Mouse (Mus musculus): ENCODE results near the gene Hnrnpul2. TPM values are rescaled to one million over a fixed set of nuclear protein-coding genes. Genes with fewer than 3 reads are reported as not detected.

Gene Hnrnpul2
- polyA plus RNA-seq, 1 experiment from 2014 or later: 84.2 TPM

Other genes with a start within 250 kb of the Hnrnpul2 start
- 0.11 TPM for gene Slc22a8, start 228.8 kb upstream of the Hnrnpul2 start, polyA plus RNA-seq (2014; fragmentation: Illumina TruSeq; extraction: RNeasy Lipid Tissue Mini Kit (QIAGEN cat#74804); ENCODE audit: low read depth, low replicate concordance)
- gene Slc22a6, start 202.0 kb upstream of the Hnrnpul2 start, polyA plus RNA-seq (2014; fragmentation: Illumina TruSeq; extraction: RNeasy Lipid Tissue Mini Kit (QIAGEN cat#74804); ENCODE audit: low read depth, low replicate concordance): not detected
- 0.06 TPM for gene Chrm1, start 156.2 kb upstream of the Hnrnpul2 start, polyA plus RNA-seq (2014; fragmentation: Illumina TruSeq; extraction: RNeasy Lipid Tissue Mini Kit (QIAGEN cat#74804); ENCODE audit: low read depth, low replicate concordance)
- 327 TPM for gene Slc3a2, start 96.6 kb upstream of the Hnrnpul2 start, polyA plus RNA-seq (2014; fragmentation: Illumina TruSeq; extraction: RNeasy Lipid Tissue Mini Kit (QIAGEN cat#74804); ENCODE audit: low read depth, low replicate concordance)
- gene Wdr74, start 84.2 kb upstream of the Hnrnpul2 start, polyA plus RNA-seq (2014; fragmentation: Illumina TruSeq; extraction: RNeasy Lipid Tissue Mini Kit (QIAGEN cat#74804); ENCODE audit: low read depth, low replicate concordance): 31.3 TPM
- gene 1700092M07Rik, start 79.3 kb upstream of the Hnrnpul2 start, polyA plus RNA-seq (2014; fragmentation: Illumina TruSeq; extraction: RNeasy Lipid Tissue Mini Kit (QIAGEN cat#74804); ENCODE audit: low read depth, low replicate concordance): 12.2 TPM
- gene Stx5a, start 78.6 kb upstream of the Hnrnpul2 start, polyA plus RNA-seq (2014; fragmentation: Illumina TruSeq; extraction: RNeasy Lipid Tissue Mini Kit (QIAGEN cat#74804); ENCODE audit: low read depth, low replicate concordance): 114 TPM
- gene Nxf1, start 62.9 kb upstream of the Hnrnpul2 start, polyA plus RNA-seq (2014; fragmentation: Illumina TruSeq; extraction: RNeasy Lipid Tissue Mini Kit (QIAGEN cat#74804); ENCODE audit: low read depth, low replicate concordance): 150 TPM
- gene Tmem223, start 49.0 kb upstream of the Hnrnpul2 start, polyA plus RNA-seq (2014; fragmentation: Illumina TruSeq; extraction: RNeasy Lipid Tissue Mini Kit (QIAGEN cat#74804); ENCODE audit: low read depth, low replicate concordance): 77.8 TPM
- 54.7 TPM for gene Tmem179b, start 45.5 kb upstream of the Hnrnpul2 start, polyA plus RNA-seq (2014; fragmentation: Illumina TruSeq; extraction: RNeasy Lipid Tissue Mini Kit (QIAGEN cat#74804); ENCODE audit: low read depth, low replicate concordance)
- gene Taf6l, start 33.6 kb upstream of the Hnrnpul2 start, polyA plus RNA-seq (2014; fragmentation: Illumina TruSeq; extraction: RNeasy Lipid Tissue Mini Kit (QIAGEN cat#74804); ENCODE audit: low read depth, low replicate concordance): 12.1 TPM
- gene Polr2g, start 21.4 kb upstream of the Hnrnpul2 start, polyA plus RNA-seq (2014; fragmentation: Illumina TruSeq; extraction: RNeasy Lipid Tissue Mini Kit (QIAGEN cat#74804); ENCODE audit: low read depth, low replicate concordance): 104 TPM
- 3.0 TPM for gene Zbtb3, start 17.5 kb upstream of the Hnrnpul2 start, polyA plus RNA-seq (2014; fragmentation: Illumina TruSeq; extraction: RNeasy Lipid Tissue Mini Kit (QIAGEN cat#74804); ENCODE audit: low read depth, low replicate concordance)
- 29.3 TPM for gene Ttc9c, start 677 bp upstream of the Hnrnpul2 start, polyA plus RNA-seq (2014; fragmentation: Illumina TruSeq; extraction: RNeasy Lipid Tissue Mini Kit (QIAGEN cat#74804); ENCODE audit: low read depth, low replicate concordance)
- not detected for gene AC129217.1, start 9.8 kb downstream of the Hnrnpul2 start, polyA plus RNA-seq (2014; fragmentation: Illumina TruSeq; extraction: RNeasy Lipid Tissue Mini Kit (QIAGEN cat#74804); ENCODE audit: low read depth, low replicate concordance)
- gene Bscl2, start 17.5 kb downstream of the Hnrnpul2 start, polyA plus RNA-seq (2014; fragmentation: Illumina TruSeq; extraction: RNeasy Lipid Tissue Mini Kit (QIAGEN cat#74804); ENCODE audit: low read depth, low replicate concordance): 161 TPM
- gene Gng3, start 19.2 kb downstream of the Hnrnpul2 start, polyA plus RNA-seq (2014; fragmentation: Illumina TruSeq; extraction: RNeasy Lipid Tissue Mini Kit (QIAGEN cat#74804); ENCODE audit: low read depth, low replicate concordance): 0.31 TPM
- gene Lrrn4cl, start 30.8 kb downstream of the Hnrnpul2 start, polyA plus RNA-seq (2014; fragmentation: Illumina TruSeq; extraction: RNeasy Lipid Tissue Mini Kit (QIAGEN cat#74804); ENCODE audit: low read depth, low replicate concordance): 12.1 TPM
- gene Ubxn1, start 51.5 kb downstream of the Hnrnpul2 start, polyA plus RNA-seq (2014; fragmentation: Illumina TruSeq; extraction: RNeasy Lipid Tissue Mini Kit (QIAGEN cat#74804); ENCODE audit: low read depth, low replicate concordance): 150 TPM
- gene Uqcc3, start 60.9 kb downstream of the Hnrnpul2 start, polyA plus RNA-seq (2014; fragmentation: Illumina TruSeq; extraction: RNeasy Lipid Tissue Mini Kit (QIAGEN cat#74804); ENCODE audit: low read depth, low replicate concordance): 57.7 TPM
- gene Lbhd1, start 63.7 kb downstream of the Hnrnpul2 start, polyA plus RNA-seq (2014; fragmentation: Illumina TruSeq; extraction: RNeasy Lipid Tissue Mini Kit (QIAGEN cat#74804); ENCODE audit: low read depth, low replicate concordance): 2.4 TPM
- not detected for gene Gm49403, start 63.9 kb downstream of the Hnrnpul2 start, polyA plus RNA-seq (2014; fragmentation: Illumina TruSeq; extraction: RNeasy Lipid Tissue Mini Kit (QIAGEN cat#74804); ENCODE audit: low read depth, low replicate concordance)
- 60.0 TPM for gene 1810009A15Rik, start 68.8 kb downstream of the Hnrnpul2 start, polyA plus RNA-seq (2014; fragmentation: Illumina TruSeq; extraction: RNeasy Lipid Tissue Mini Kit (QIAGEN cat#74804); ENCODE audit: low read depth, low replicate concordance)
- not detected for gene Gm49416, start 68.9 kb downstream of the Hnrnpul2 start, polyA plus RNA-seq (2014; fragmentation: Illumina TruSeq; extraction: RNeasy Lipid Tissue Mini Kit (QIAGEN cat#74804); ENCODE audit: low read depth, low replicate concordance)
- gene Ints5, start 73.0 kb downstream of the Hnrnpul2 start, polyA plus RNA-seq (2014; fragmentation: Illumina TruSeq; extraction: RNeasy Lipid Tissue Mini Kit (QIAGEN cat#74804); ENCODE audit: low read depth, low replicate concordance): 12.0 TPM
- gene Ganab, start 78.1 kb downstream of the Hnrnpul2 start, polyA plus RNA-seq (2014; fragmentation: Illumina TruSeq; extraction: RNeasy Lipid Tissue Mini Kit (QIAGEN cat#74804); ENCODE audit: low read depth, low replicate concordance): 130 TPM
- gene B3gat3, start 100.4 kb downstream of the Hnrnpul2 start, polyA plus RNA-seq (2014; fragmentation: Illumina TruSeq; extraction: RNeasy Lipid Tissue Mini Kit (QIAGEN cat#74804); ENCODE audit: low read depth, low replicate concordance): 54.1 TPM
- 6.2 TPM for gene Rom1, start 109.3 kb downstream of the Hnrnpul2 start, polyA plus RNA-seq (2014; fragmentation: Illumina TruSeq; extraction: RNeasy Lipid Tissue Mini Kit (QIAGEN cat#74804); ENCODE audit: low read depth, low replicate concordance)
- gene Eml3, start 109.5 kb downstream of the Hnrnpul2 start, polyA plus RNA-seq (2014; fragmentation: Illumina TruSeq; extraction: RNeasy Lipid Tissue Mini Kit (QIAGEN cat#74804); ENCODE audit: low read depth, low replicate concordance): 35.3 TPM
- gene Mta2, start 121.9 kb downstream of the Hnrnpul2 start, polyA plus RNA-seq (2014; fragmentation: Illumina TruSeq; extraction: RNeasy Lipid Tissue Mini Kit (QIAGEN cat#74804); ENCODE audit: low read depth, low replicate concordance): 71.9 TPM
- 17.4 TPM for gene Tut1, start 133.8 kb downstream of the Hnrnpul2 start, polyA plus RNA-seq (2014; fragmentation: Illumina TruSeq; extraction: RNeasy Lipid Tissue Mini Kit (QIAGEN cat#74804); ENCODE audit: low read depth, low replicate concordance)
- gene Eef1g, start 147.0 kb downstream of the Hnrnpul2 start, polyA plus RNA-seq (2014; fragmentation: Illumina TruSeq; extraction: RNeasy Lipid Tissue Mini Kit (QIAGEN cat#74804); ENCODE audit: low read depth, low replicate concordance): 409 TPM
- gene Ahnak, start 169.3 kb downstream of the Hnrnpul2 start, polyA plus RNA-seq (2014; fragmentation: Illumina TruSeq; extraction: RNeasy Lipid Tissue Mini Kit (QIAGEN cat#74804); ENCODE audit: low read depth, low replicate concordance): 114 TPM